Mouse (Mus musculus) left cerebral cortex, adult 2 months (tissue): ENCODE results near the gene Hnrnpr. TPM values are rescaled to one million over a fixed set of nuclear protein-coding genes. Genes with fewer than 3 reads are reported as not detected.

Experiments
- DNase-seq, 2 experiments: peaks; one replicate each; pipeline ENCODE4 v3.0.0; 2021 to 2022; ENCODE audit warnings: low spot score in 2 of 2, mixed read lengths in 1 of 2; ENCODE audit errors: extremely low spot score in 1 of 2
- H3K27ac ChIP-seq: fragments of 200-600 bp; 2 replicates; pipeline ENCODE4 v1.8.1; 2022
- H3K4me3 ChIP-seq: fragments of 200-600 bp; 2 replicates; pipeline ENCODE4 v1.8.1; 2022
- CTCF ChIP-seq: fragments of 200-600 bp; IDR thresholded peaks from 2 replicates; pipeline ENCODE4 v1.8.1; 2022; ENCODE audit warnings: antibody characterized with exemption, mild to moderate bottlenecking, moderate library complexity
- intact Hi-C: fragments of 180-260 bp; cut with DNase I; formaldehyde crosslinking; loops from one replicate; pipeline ENCODE4 v1.15.1; 2025
- total RNA-seq, 2 experiments: library from RNA; stranded (reverse); gene quantifications; 2 replicates each; pipeline ENCODE4 v1.2.3; 2021

The Hnrnpr gene
- total RNA-seq, 2 experiments from 2014 or later = 76.4 to 79.1 TPM

DNA sequence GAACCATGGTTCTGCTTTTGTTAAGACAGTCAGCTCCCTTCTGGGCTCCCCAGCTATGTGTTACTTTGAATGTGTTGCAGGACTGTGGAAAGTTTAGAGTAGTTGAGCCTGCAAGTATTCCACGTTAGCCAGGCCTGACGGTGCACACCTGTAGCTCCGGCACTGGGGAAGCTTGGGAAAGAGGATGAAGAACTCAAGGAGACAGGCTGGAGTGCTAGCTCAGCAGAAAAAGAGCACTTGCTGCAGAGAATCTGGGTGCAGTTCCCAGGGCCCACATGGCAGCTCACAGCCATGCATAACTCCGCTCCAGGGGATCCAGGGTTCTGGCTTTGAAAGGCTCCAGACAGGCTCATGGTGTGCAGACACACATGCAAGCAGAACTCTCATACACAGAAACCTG, 46.7 kb downstream of the Hnrnpr start:
- intact Hi-C loops = no loop called here
- Histone ChIP-seq H3K4me3 (no peak overlapping the region), H3K27ac (no peak overlapping the region)
- no peak for DNase-seq
- TF ChIP-seq CTCF = no peak

DNA sequence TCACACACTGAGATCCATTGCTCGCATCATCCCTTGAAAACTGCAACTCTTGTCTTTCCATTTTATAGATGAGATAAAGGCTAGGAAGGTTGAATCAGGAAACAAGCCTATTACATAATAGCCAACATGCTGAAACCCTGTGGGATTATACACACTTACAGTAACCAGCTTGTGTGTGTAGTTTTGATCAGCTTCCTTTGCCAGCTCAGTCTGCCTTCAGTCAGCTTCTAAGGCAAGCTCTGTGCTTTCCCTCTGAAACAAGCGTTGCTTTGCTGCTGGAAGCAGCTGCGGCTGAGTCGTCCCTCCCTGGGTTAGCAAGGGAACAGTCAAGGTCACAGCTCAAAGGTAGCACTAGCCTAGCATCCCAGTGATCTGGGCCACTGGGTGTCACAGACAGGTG, 57.1 kb downstream of the Hnrnpr start:
- no peak for DNase-seq
- H3K27ac ChIP-seq = no peak overlapping the region
- no peak for TF ChIP-seq CTCF
- no peak overlapping the region for H3K4me3 ChIP-seq
- intact Hi-C loops = loop anchor here (2.0 kb wide), 1 partner anchor 159 kb away; no protein-coding TSS in a partner anchor

- H3K27ac ChIP-seq = no peak overlapping the region
Observed at GRCm38 (mm10) chr4:136369727-136370126, 59.0 kb downstream of the Hnrnpr start.

GRCm38 (mm10) chr4:136373494-136374181, 62.9 kb downstream of the Hnrnpr start:
- no peak overlapping the region for H3K4me3 ChIP-seq
- DNase-seq = peak; percentile 42
- peak overlapping the region; percentile 57 for H3K27ac ChIP-seq
- intact Hi-C loops = loop anchor here (5.0 kb wide), 3 partner anchors 59 to 229 kb away; partner anchors contain the start of gene Kdm1a
- no peak for TF ChIP-seq CTCF

More at GRCm38 (mm10) chr4:136369727-136370126, 59.0 kb downstream of the Hnrnpr start:
- intact Hi-C loops = loop anchor here (1.0 to 5.0 kb wide), 5 partner anchors 63 to 252 kb away; partner anchors contain the start of gene Kdm1a
- peak; percentile 87 for TF ChIP-seq CTCF
- DNase-seq = peak; percentile 44 to 61
- no peak overlapping the region for H3K4me3 ChIP-seq

GRCm38 (mm10) chr4:136377001-136377400, 66.3 kb downstream of the Hnrnpr start:
- Histone ChIP-seq H3K4me3 (no peak overlapping the region), H3K27ac (no peak overlapping the region)
- no peak for DNase-seq
- intact Hi-C loops = no loop called here
- TF ChIP-seq CTCF = no peak

DNA sequence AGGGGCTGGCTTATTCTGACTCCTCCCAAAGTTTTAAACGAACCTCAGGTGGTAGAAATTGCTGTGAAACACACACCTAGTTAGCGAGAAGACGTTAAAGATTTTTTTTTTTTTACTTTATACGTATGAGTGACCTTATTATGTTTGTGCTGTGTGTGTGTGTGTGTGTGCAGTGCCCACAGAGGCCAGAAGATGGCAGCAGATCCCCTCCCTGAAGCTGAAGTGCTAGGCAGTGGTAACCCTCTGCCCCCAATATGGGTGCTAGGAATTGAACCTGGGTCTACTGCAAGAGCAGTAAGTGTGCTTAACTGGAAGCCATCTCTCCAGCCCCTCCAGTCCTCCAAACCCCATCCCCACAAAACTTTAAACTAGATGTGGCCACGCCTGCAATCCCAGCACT, 72.3 kb downstream of the Hnrnpr start:
- TF ChIP-seq CTCF = no peak
- intact Hi-C loops = no loop called here
- H3K4me3 ChIP-seq = no peak overlapping the region
- H3K27ac ChIP-seq = no peak overlapping the region
- no peak for DNase-seq

- H3K4me3 ChIP-seq = no peak overlapping the region
- TF ChIP-seq CTCF = no peak
- intact Hi-C loops = no loop called here
- no peak for DNase-seq
- H3K27ac ChIP-seq = no peak overlapping the region
Observed at GRCm38 (mm10) chr4:136383839-136384238, 73.1 kb downstream of the Hnrnpr start.

DNA sequence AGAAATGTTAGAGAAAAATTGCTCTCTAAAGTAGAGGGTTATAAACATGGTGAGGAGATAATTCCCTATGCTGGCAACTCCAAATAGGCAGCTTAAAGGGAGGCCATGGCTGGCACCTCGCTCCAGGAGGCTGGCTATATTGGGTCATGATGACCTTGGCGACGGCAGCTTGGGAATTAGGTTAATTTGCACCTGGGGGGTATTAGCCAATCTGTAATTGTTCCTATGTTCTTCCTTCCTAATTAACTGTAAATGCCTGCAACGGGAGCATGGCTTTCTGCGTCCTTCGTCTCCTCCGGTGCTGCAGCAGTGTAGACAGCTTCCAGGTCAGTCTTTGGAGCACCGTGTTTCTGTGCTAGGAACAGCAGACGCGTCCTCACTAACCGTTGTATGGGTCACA, 76.5 kb downstream of the Hnrnpr start:
- no peak for DNase-seq
- no peak for TF ChIP-seq CTCF
- intact Hi-C loops = no loop called here
- Histone ChIP-seq H3K27ac (no peak overlapping the region), H3K4me3 (no peak overlapping the region)

DNA sequence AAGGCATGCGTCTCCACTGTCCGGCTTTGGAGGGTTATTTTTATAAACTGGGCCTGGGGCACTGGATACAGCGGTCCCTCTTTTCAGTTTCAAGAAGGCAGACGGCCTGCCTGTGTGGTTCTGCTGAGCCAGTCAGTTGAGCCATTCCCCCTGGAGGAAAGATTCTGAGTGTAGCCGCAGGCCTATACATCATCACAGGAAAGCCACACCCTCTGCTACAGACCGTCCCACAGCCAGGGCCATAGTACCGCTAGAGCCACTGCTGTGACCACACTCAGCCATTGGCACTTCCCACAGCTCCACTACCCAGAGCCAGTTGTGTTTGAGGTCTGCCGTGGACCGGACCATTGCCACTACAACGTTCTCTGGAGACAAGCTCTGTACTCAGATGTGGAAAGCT, 91.1 kb downstream of the Hnrnpr start:
- intact Hi-C loops = no loop called here
- no peak for DNase-seq
- H3K4me3 ChIP-seq = no peak overlapping the region
- no peak overlapping the region for H3K27ac ChIP-seq
- TF ChIP-seq CTCF = no peak

GRCm38 (mm10) chr4:136407831-136408230, 97.1 kb downstream of the Hnrnpr start:
- Histone ChIP-seq H3K4me3 (no peak overlapping the region), H3K27ac (no peak overlapping the region)
- no peak for TF ChIP-seq CTCF
- no peak for DNase-seq
- intact Hi-C loops = no loop called here

Other genes starting within 250 kb of the Hnrnpr start
- gene Id3, start 167.4 kb upstream of the Hnrnpr start, total RNA-seq = 10 to 100 TPM; 26.8 to 36.1 TPM
- gene E2f2, start 138.5 kb upstream of the Hnrnpr start, total RNA-seq = 1 to 10 TPM in 1 of 2 experiments, under 1 TPM in 1; 0.36 to 1.3 TPM
- 1 to 10 TPM; 2.2 to 2.4 TPM for gene Asap3, start 104.6 kb upstream of the Hnrnpr start, total RNA-seq
- under 1 TPM; 0.68 to 0.93 TPM for gene Tcea3, start 63.2 kb upstream of the Hnrnpr start, total RNA-seq
- 10 to 100 TPM; 53.5 to 54.9 TPM for gene Zfp46, start 26.3 kb upstream of the Hnrnpr start, total RNA-seq
- gene Htr1d, start 112.6 kb downstream of the Hnrnpr start, total RNA-seq = 1 to 10 TPM; 5.7 to 6.0 TPM
- gene 6030445D17Rik, start 151.3 kb downstream of the Hnrnpr start, total RNA-seq = under 1 TPM; 0.32 to 0.51 TPM
- gene Luzp1, start 158.8 kb downstream of the Hnrnpr start, total RNA-seq = 10 to 100 TPM; 82.0 to 88.2 TPM